Mouse (Mus musculus): ENCODE results near the gene Dcaf15. TPM values are rescaled to one million over a fixed set of nuclear protein-coding genes. Genes with fewer than 3 reads are reported as not detected.

Gene Dcaf15
- polyA plus RNA-seq, 2 experiments, result 2.5 to 16.8 TPM

- Histone ChIP-seq H3K27ac (no peak overlapping the region), H3K4me3 (ENCODE audit: insufficient read depth in 1 of 2, low read depth in 2 of 2, low read length in 2 of 2) (no peak overlapping the region), H3K9ac (replicated peaks) (no peak overlapping the region), H3K9me3 (ENCODE audit: control insufficient read depth, low read length) (no peaks in the 10 kb centered on the region), H3K4me1 (replicated peaks; ENCODE audit: control insufficient read depth in 2 of 2, insufficient read depth in 2 of 2, low read length in 1 of 2) (no peaks in the 10 kb centered on the region), H3K4me2 (ENCODE audit: low read depth) (no peak overlapping the region), H3K36me3 (replicated peaks; ENCODE audit: control insufficient read depth, insufficient read depth, low read depth) (no peaks in the 10 kb centered on the region; the same call in 1 of the 2 replicates), H3K27me3 (ENCODE audit: control insufficient read depth, insufficient read depth, low read length) (no peaks in the 10 kb centered on the region)
- WGBS (ENCODE audit: insufficient replicate concordance), result 64% methylated on average over 5 of the region's 5 CpGs
- no peak for TF ChIP-seq EP300 (IDR thresholded peaks at IDR 0.05; ENCODE audit: low read depth)
- TF ChIP-seq CTCF (IDR thresholded peaks at IDR 0.05; ENCODE audit: low read depth), result no peak
- ATAC-seq (ENCODE audit: insufficient read depth) (no peak), DNase-seq (ENCODE audit: low read depth in 3 of 3, low spot score in 3 of 3) (no peak)
These were observed 25.4 kb downstream of the Dcaf15 start for GRCm38 (mm10) chr8:84079206-84079605.

DNA sequence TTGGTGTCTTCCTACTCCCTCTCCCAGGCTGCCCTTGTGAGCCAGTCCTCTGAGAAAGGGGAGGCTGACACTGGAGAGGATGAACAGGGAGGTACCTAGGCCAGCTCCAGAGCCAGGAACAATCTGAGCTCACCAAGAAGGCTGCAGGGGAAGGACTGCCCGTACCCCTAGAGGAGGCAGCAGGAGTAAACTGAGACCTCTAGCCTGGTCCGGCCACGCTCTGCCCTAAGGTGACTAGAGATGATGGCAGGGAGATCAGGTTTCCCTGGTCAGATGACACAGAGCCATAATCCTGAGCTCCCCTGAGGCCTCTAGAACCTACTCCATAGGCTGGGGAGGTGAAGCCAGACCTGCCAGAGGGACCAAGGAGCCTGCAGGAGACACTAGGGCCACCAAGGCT lies 27.7 kb downstream of the Dcaf15 start:
- TF ChIP-seq CTCF (IDR thresholded peaks at IDR 0.05; ENCODE audit: low read depth) (no peak), EP300 (IDR thresholded peaks at IDR 0.05; ENCODE audit: low read depth) (no peak)
- no peaks in the 10 kb centered on the region for H3K36me3 ChIP-seq (replicated peaks; ENCODE audit: control insufficient read depth, insufficient read depth, low read depth)
- 84% methylated on average over 3 of the region's 3 CpGs for WGBS (ENCODE audit: insufficient replicate concordance)
- no peak overlapping the region for H3K27ac ChIP-seq
- no peak overlapping the region for H3K9ac ChIP-seq (replicated peaks)
- no peaks in the 10 kb centered on the region for H3K27me3 ChIP-seq (ENCODE audit: control insufficient read depth, insufficient read depth, low read length)
- no peaks in the 10 kb centered on the region for H3K4me1 ChIP-seq (replicated peaks; ENCODE audit: control insufficient read depth in 2 of 2, insufficient read depth in 2 of 2, low read length in 1 of 2)
- ATAC-seq (ENCODE audit: insufficient read depth) (no peak), DNase-seq (ENCODE audit: low read depth in 3 of 3, low spot score in 3 of 3) (no peak)
- no peak overlapping the region for H3K4me3 ChIP-seq (ENCODE audit: insufficient read depth in 1 of 2, low read depth in 2 of 2, low read length in 2 of 2)
- H3K9me3 ChIP-seq (ENCODE audit: control insufficient read depth, low read length), result no peaks in the 10 kb centered on the region
- no peak overlapping the region for H3K4me2 ChIP-seq (ENCODE audit: low read depth)

- no peaks in the 10 kb centered on the region for H3K9me3 ChIP-seq (ENCODE audit: control insufficient read depth, low read length)
- 31% methylated on average over 1 of the region's 1 CpGs for WGBS (ENCODE audit: insufficient replicate concordance)
- ATAC-seq (ENCODE audit: insufficient read depth), result no peak
- H3K4me1 ChIP-seq (replicated peaks; ENCODE audit: control insufficient read depth in 2 of 2, insufficient read depth in 2 of 2, low read length in 1 of 2), result no peaks in the 10 kb centered on the region
- no peak overlapping the region for H3K27ac ChIP-seq
- H3K4me2 ChIP-seq (ENCODE audit: low read depth), result no peak overlapping the region
- H3K27me3 ChIP-seq (ENCODE audit: control insufficient read depth, insufficient read depth, low read length), result no peaks in the 10 kb centered on the region
- no peaks in the 10 kb centered on the region for H3K36me3 ChIP-seq (replicated peaks; ENCODE audit: control insufficient read depth, insufficient read depth, low read depth)
- no peak for DNase-seq (ENCODE audit: low read depth in 3 of 3, low spot score in 3 of 3)
- no peak for TF ChIP-seq CTCF (IDR thresholded peaks at IDR 0.05; ENCODE audit: low read depth)
- no peak for TF ChIP-seq EP300 (IDR thresholded peaks at IDR 0.05; ENCODE audit: low read depth)
- no peak overlapping the region for H3K4me3 ChIP-seq (ENCODE audit: insufficient read depth in 1 of 2, low read depth in 2 of 2, low read length in 2 of 2)
- no peak overlapping the region for H3K9ac ChIP-seq (replicated peaks)
These were observed 28.2 kb downstream of the Dcaf15 start for GRCm38 (mm10) chr8:84076412-84076811.

- Histone ChIP-seq H3K9ac (replicated peaks) (no peak overlapping the region), H3K9me3 (ENCODE audit: control insufficient read depth, low read length) (no peaks in the 10 kb centered on the region), H3K36me3 (replicated peaks; ENCODE audit: control insufficient read depth, insufficient read depth, low read depth) (no peaks in the 10 kb centered on the region), H3K4me3 (ENCODE audit: insufficient read depth in 1 of 2, low read depth in 2 of 2, low read length in 2 of 2) (no peak overlapping the region), H3K27ac (no peak overlapping the region), H3K4me1 (replicated peaks; ENCODE audit: control insufficient read depth in 2 of 2, insufficient read depth in 2 of 2, low read length in 1 of 2) (peaks cover 0 to 9% of the 10 kb centered on the region in 2 experiments), H3K4me2 (ENCODE audit: low read depth) (no peak overlapping the region), H3K27me3 (ENCODE audit: control insufficient read depth, insufficient read depth, low read length) (no peaks in the 10 kb centered on the region)
- TF ChIP-seq EP300 (IDR thresholded peaks at IDR 0.05; ENCODE audit: low read depth) (no peak), CTCF (IDR thresholded peaks at IDR 0.05; ENCODE audit: low read depth) (no peak)
- WGBS (ENCODE audit: insufficient replicate concordance), result 72% methylated on average over 10 of the region's 10 CpGs
- ATAC-seq (ENCODE audit: insufficient read depth) (no peak), DNase-seq (ENCODE audit: low read depth in 3 of 3, low spot score in 3 of 3) (no peak)
These were observed 31.2 kb downstream of the Dcaf15 start for GRCm38 (mm10) chr8:84073230-84073976.

DNA sequence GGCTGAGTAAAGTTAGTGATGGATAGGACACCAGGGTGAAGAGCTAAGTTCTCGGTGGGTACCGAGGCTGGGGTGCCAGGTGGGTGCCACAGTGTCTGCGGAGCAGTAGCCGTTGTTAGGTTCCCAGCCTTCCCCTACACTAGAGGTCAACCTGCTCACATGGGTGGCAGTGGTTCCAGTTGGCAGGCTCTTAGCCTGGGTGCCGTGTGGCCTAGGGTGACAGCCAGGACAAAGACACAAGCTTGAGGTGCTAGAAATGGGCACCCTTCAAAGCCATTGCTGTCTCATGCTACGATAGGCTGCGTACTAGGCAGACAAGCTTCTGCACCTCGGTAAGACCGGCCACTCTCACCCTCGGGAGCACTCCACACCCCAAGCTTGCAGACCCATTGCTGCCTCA lies 32.2 kb downstream of the Dcaf15 start:
- H3K27me3 ChIP-seq (ENCODE audit: control insufficient read depth, insufficient read depth, low read length), result no peaks in the 10 kb centered on the region
- 83% methylated on average over 10 of the region's 10 CpGs for WGBS (ENCODE audit: insufficient replicate concordance)
- no peak overlapping the region for H3K27ac ChIP-seq
- no peaks in the 10 kb centered on the region for H3K9me3 ChIP-seq (ENCODE audit: control insufficient read depth, low read length)
- ATAC-seq (ENCODE audit: insufficient read depth) (no peak), DNase-seq (ENCODE audit: low read depth in 3 of 3, low spot score in 3 of 3) (no peak)
- no peak overlapping the region for H3K4me2 ChIP-seq (ENCODE audit: low read depth)
- H3K4me1 ChIP-seq (replicated peaks; ENCODE audit: control insufficient read depth in 2 of 2, insufficient read depth in 2 of 2, low read length in 1 of 2), result peaks cover 0 to 17% of the 10 kb centered on the region in 2 experiments
- no peaks in the 10 kb centered on the region for H3K36me3 ChIP-seq (replicated peaks; ENCODE audit: control insufficient read depth, insufficient read depth, low read depth)
- H3K9ac ChIP-seq (replicated peaks), result no peak overlapping the region
- no peak overlapping the region for H3K4me3 ChIP-seq (ENCODE audit: insufficient read depth in 1 of 2, low read depth in 2 of 2, low read length in 2 of 2)
- TF ChIP-seq CTCF (IDR thresholded peaks at IDR 0.05; ENCODE audit: low read depth) (no peak), EP300 (IDR thresholded peaks at IDR 0.05; ENCODE audit: low read depth) (no peak)
